Mouse (Mus musculus): ENCODE data around the gene Dgkz. TPM values are rescaled to one million over a fixed set of nuclear protein-coding genes. Genes with fewer than 3 reads are reported as not detected.

Gene Dgkz
- polyA plus RNA-seq, 1 experiment from 2014 or later: 26.7 TPM

DNA sequence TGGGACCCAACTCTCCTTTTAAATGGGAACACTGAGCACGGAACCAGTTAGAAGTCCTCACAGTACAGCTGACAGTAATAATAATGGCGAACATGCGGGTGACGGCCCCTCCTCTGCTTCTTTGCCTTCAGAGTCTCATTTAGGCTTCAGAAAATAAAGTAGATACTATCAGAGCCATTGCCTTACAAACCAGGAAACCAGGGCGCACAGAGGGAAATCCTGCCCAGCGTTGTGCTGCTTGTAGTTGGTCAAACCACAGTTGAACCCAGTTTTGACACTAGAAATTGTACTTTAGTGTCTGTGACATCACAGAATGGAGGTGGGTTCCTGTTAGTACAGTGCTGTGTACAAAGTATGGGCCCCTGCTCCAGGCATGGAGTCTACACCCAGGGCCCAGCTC, 38.6 kb upstream of the Dgkz start:
- no peak overlapping the region for H3K4me2 ChIP-seq (ENCODE audit: low read length)
- DNase-seq (ENCODE audit: low spot score) (no peak), ATAC-seq (no peak)
- H3K9ac ChIP-seq (ENCODE audit: low read length): no peak overlapping the region
- no peaks in the 10 kb centered on the region for H3K36me3 ChIP-seq (ENCODE audit: control insufficient read depth, insufficient read depth, low read length)
- no peaks in the 10 kb centered on the region for H3K27me3 ChIP-seq (replicated peaks; ENCODE audit: control insufficient read depth, insufficient read depth, low read length)
- H3K9me3 ChIP-seq (replicated peaks; ENCODE audit: control insufficient read depth, low read length): no peaks in the 10 kb centered on the region
- no peak overlapping the region for H3K4me3 ChIP-seq (ENCODE audit: low read depth, low read length)
- no peak overlapping the region for H3K27ac ChIP-seq (ENCODE audit: low read depth, low read length)
- H3K4me1 ChIP-seq (ENCODE audit: control insufficient read depth, insufficient read depth, low read length): 0 out of 2 replicates have a peak, but pooled peaks cover 2% of the 10 kb centered on the region
- WGBS: 82% methylated on average over 6 of the region's 6 CpGs

DNA sequence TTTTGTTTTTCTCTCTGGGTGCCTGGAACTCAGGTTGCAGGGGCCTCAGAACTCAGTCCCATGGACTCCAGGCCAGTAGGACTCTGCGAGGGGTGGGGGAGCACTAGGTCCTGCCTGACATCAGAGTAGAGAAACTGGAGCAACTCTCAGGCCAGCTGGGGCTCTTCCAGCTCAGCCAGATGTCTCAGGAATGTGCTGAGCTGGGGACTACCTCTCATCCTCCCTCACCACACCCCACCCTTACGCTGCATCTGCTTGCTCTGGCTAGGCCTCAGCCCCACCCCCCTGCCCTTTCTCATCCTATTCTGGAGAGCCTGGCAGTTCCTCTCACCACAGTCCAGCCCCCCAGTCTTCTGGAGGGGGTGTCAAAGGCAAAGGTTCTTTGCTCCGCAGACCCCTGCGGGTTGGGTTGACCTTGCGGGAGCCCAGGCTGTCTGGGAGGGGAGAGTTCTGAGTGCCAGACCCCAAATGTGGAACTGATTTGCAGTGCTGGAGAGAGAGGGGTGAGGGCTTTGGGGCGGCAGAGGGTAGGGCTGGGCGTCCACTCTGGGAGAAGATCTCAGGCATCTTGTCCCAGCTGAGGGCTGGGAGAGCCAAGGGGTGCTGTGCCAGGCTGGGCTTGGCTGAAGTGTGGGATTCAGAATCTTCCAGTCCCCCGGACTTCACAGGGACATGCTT, 37.2 kb upstream of the Dgkz start:
- 57% methylated on average over 8 of the region's 8 CpGs for WGBS
- DNase-seq (ENCODE audit: low spot score): no peak
- no peak overlapping the region for H3K9ac ChIP-seq (ENCODE audit: low read length)
- no peaks in the 10 kb centered on the region for H3K9me3 ChIP-seq (replicated peaks; ENCODE audit: control insufficient read depth, low read length)
- 0 out of 2 replicates have a peak, but pooled peaks cover 4% of the 10 kb centered on the region for H3K4me1 ChIP-seq (ENCODE audit: control insufficient read depth, insufficient read depth, low read length)
- H3K27ac ChIP-seq (ENCODE audit: low read depth, low read length): no peak overlapping the region
- H3K27me3 ChIP-seq (replicated peaks; ENCODE audit: control insufficient read depth, insufficient read depth, low read length): no peaks in the 10 kb centered on the region
- ATAC-seq: no peak
- no peak overlapping the region for H3K4me3 ChIP-seq (ENCODE audit: low read depth, low read length)
- H3K36me3 ChIP-seq (ENCODE audit: control insufficient read depth, insufficient read depth, low read length): no peaks in the 10 kb centered on the region
- no peak overlapping the region for H3K4me2 ChIP-seq (ENCODE audit: low read length)

DNA sequence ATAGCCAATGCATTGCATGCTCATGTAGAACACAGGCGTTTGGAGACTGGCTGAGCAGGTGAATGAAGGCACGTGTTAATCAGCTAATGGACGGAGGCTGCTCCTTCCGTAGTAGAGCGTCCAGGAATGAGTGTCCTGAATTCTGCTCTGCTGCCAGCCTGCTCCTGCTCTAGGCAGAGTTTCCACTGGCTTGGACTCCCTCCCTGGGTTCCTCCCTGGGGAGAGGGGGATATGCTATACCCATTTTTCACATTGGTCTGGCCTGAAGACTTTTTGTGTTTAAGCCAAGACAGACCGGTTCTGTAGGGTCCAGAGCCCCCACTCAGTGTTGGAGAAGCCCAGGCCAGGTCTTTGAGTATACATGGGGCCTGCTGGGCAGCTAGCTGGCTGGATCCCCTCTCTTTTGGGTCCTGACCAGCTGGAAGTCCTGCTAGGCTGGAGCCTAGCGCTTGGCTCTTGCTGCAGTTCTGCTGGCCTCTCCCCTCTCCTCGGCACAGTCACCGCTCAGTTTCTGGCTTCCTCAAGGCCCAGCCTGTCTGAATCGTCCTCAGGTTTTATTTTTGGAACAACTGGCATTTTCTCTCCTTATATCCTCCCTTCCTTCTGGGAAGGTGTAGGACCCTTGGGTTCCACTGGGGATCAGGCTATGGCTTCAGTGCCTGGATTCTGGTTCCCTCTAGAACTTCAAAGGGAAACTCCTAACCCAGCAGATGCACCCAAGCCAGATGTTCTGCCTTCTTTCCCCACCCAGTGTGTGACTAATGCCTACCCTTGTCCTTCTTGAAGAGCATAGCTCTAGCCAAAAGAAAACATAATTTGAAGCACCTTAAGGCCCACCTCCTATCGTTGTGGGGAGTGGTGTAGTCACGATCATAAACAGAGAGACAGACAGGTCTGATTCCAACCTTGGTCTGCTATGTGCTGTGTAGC, 36.0 kb upstream of the Dgkz start:
- Histone ChIP-seq H3K9ac (ENCODE audit: low read length) (no peak overlapping the region), H3K27me3 (replicated peaks; ENCODE audit: control insufficient read depth, insufficient read depth, low read length) (no peaks in the 10 kb centered on the region), H3K27ac (ENCODE audit: low read depth, low read length) (no peak overlapping the region), H3K9me3 (replicated peaks; ENCODE audit: control insufficient read depth, low read length) (no peaks in the 10 kb centered on the region), H3K4me1 (ENCODE audit: control insufficient read depth, insufficient read depth, low read length) (peaks cover 12% of the 10 kb centered on the region), H3K4me3 (ENCODE audit: low read depth, low read length) (no peak overlapping the region), H3K36me3 (ENCODE audit: control insufficient read depth, insufficient read depth, low read length) (no peaks in the 10 kb centered on the region), H3K4me2 (ENCODE audit: low read length) (no peak overlapping the region)
- 84% methylated on average over 12 of the region's 12 CpGs for WGBS
- ATAC-seq (no peak), DNase-seq (ENCODE audit: low spot score) (no peak)

DNA sequence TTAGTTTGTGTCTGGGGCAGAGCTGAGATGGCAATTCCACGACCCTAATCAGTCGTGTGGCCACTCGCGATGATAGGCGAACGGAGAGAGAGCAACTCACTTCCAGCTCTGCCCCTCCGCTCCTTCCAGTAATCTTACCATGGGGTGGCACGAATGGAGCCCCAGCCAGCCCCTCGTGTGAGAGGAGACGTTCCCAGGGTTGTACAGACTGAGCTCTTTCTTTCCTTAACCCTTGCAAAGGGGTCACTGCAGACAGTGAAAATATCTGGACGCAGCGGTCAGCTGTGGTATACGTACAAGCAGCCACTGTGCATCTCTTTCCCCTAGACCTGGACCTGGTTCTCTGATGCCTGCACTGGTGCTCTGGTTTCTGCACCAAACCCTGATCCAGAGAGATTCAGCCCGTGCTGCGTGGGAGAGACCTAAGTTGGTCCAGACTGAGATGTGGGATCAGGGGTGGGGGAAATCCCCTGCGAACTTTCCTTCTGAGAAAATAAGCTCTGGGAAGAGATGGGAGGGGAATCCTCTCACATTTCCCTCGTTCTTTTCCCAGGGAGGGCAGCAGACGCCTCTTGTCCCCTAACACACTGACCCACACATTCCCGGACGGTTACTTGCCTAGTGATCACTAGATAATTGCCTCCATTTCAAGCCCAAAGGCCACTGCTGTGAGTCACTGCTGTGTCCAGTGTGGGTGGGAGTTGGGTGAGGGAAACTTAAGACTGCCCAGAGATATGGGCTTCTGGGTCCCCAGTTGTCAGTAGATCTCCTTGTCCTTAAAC, 33.1 kb upstream of the Dgkz start:
- Histone ChIP-seq H3K27me3 (replicated peaks; ENCODE audit: control insufficient read depth, insufficient read depth, low read length) (no peaks in the 10 kb centered on the region), H3K27ac (ENCODE audit: low read depth, low read length) (peak overlapping the region; percentile 33; the same call in 1 of the 2 replicates), H3K36me3 (ENCODE audit: control insufficient read depth, insufficient read depth, low read length) (no peaks in the 10 kb centered on the region), H3K9ac (ENCODE audit: low read length) (peak overlapping the region; percentile 75), H3K9me3 (replicated peaks; ENCODE audit: control insufficient read depth, low read length) (no peaks in the 10 kb centered on the region), H3K4me1 (ENCODE audit: control insufficient read depth, insufficient read depth, low read length) (peaks cover 14% of the 10 kb centered on the region), H3K4me3 (ENCODE audit: low read depth, low read length) (peak overlapping the region; percentile 52), H3K4me2 (ENCODE audit: low read length) (peak overlapping the region; percentile 92)
- WGBS: 2% methylated on average over 20 of the region's 20 CpGs
- peak; percentile 59 for ATAC-seq
- no peak for DNase-seq (ENCODE audit: low spot score)

DNA sequence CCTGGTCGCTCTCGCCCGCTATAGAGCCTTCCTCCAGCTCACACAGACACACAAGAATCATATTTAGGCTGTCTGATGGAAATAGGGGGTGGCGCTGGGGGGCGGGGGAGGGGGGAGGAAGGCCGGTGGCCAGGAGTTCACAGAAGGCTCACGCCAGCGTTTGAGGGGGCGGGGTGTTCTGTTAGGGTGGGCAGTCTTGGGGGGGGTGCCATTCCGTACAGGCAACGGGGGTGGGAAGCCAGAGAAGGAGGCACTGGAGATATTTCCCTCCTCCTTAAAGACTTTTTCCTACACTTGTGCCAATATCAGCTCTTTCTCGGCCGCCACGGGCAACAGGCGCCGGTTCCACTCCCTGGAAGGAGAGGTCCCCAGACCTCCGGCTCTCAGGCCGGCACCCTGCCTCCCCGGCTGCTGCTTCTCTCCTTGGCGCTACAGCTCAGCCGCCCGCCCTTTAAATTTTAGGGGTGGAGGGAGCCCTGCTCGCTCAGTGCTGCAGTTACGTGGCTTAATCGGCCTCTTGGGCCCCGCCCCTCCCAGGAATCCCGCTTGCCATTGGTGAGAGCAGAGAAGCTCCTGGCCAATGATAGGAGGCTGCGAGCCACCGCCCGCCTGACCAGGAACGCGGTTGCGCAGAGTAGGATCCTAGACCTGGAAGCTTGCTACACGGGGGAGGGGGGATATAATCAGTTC, 32.4 kb upstream of the Dgkz start:
- peaks cover 14% of the 10 kb centered on the region for H3K4me1 ChIP-seq (ENCODE audit: control insufficient read depth, insufficient read depth, low read length)
- H3K27me3 ChIP-seq (replicated peaks; ENCODE audit: control insufficient read depth, insufficient read depth, low read length): no peaks in the 10 kb centered on the region
- no peaks in the 10 kb centered on the region for H3K9me3 ChIP-seq (replicated peaks; ENCODE audit: control insufficient read depth, low read length)
- peak overlapping the region; percentile 75 for H3K9ac ChIP-seq (ENCODE audit: low read length)
- H3K4me2 ChIP-seq (ENCODE audit: low read length): peak overlapping the region; percentile 92
- ATAC-seq (peak; percentile 99), DNase-seq (ENCODE audit: low spot score) (peak; percentile 99)
- no peaks in the 10 kb centered on the region for H3K36me3 ChIP-seq (ENCODE audit: control insufficient read depth, insufficient read depth, low read length)
- WGBS: under 1% methylated on average over 33 of the region's 34 CpGs
- H3K27ac ChIP-seq (ENCODE audit: low read depth, low read length): peak overlapping the region; percentile 63; the same call in 1 of the 2 replicates
- H3K4me3 ChIP-seq (ENCODE audit: low read depth, low read length): peak overlapping the region; percentile 52

DNA sequence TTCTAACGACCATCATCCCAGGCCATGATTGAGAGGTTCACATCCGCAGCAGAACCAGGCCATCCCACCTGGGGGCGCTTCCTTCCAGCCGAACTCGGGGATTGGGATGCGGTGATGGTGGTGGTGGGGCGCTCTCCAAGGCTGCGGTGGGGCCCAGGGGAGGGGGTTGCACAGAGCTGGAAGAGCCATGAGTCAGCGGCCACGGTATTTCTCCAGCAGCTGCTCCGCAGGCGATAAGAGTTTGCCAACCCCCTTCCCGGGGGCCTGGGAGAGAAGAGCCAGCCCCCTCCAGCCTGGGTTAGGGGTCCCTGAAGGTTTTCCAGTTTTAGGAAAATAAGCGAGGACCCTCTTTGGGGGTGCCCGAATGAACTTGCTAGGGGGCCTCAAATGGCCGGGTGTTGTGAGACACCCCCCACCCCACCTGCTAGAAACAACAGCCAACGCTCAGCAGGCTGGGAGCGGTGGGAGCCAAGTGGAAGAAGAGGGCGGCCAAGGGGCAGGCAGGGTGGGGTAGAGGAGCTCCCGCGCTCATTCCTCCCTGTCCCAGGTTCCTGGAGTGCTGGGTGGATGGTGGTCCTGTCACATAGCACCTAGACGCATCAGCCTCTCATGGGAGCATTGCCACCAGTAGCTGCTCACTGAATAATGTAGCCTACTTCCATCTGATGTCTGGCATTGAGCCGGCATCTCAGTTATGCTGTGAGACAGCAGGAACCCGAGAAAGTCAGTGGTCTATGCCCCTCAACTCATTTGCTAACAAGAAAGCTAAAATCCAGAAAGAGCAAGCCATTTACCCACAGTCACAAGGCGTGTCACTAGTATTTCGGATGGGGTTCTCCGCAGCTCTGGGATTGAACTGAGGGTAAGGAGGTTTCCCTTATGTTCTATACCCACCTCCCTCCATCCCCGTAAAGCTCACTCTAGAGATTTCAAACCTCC, 31.6 kb upstream of the Dgkz start:
- Histone ChIP-seq H3K4me2 (ENCODE audit: low read length) (peak overlapping the region; percentile 92), H3K9ac (ENCODE audit: low read length) (peak overlapping the region; percentile 75), H3K27ac (ENCODE audit: low read depth, low read length) (peak overlapping the region; percentile 63; the same call in 1 of the 2 replicates), H3K27me3 (replicated peaks; ENCODE audit: control insufficient read depth, insufficient read depth, low read length) (no peaks in the 10 kb centered on the region), H3K9me3 (replicated peaks; ENCODE audit: control insufficient read depth, low read length) (no peaks in the 10 kb centered on the region), H3K36me3 (ENCODE audit: control insufficient read depth, insufficient read depth, low read length) (no peaks in the 10 kb centered on the region), H3K4me1 (ENCODE audit: control insufficient read depth, insufficient read depth, low read length) (peaks cover 14% of the 10 kb centered on the region), H3K4me3 (ENCODE audit: low read depth, low read length) (peak overlapping the region; percentile 52)
- ATAC-seq: peak; percentile 11; the same call in 1 of the 2 replicates
- DNase-seq (ENCODE audit: low spot score): peak; percentile 46
- 2% methylated on average over 28 of the region's 28 CpGs for WGBS

DNA sequence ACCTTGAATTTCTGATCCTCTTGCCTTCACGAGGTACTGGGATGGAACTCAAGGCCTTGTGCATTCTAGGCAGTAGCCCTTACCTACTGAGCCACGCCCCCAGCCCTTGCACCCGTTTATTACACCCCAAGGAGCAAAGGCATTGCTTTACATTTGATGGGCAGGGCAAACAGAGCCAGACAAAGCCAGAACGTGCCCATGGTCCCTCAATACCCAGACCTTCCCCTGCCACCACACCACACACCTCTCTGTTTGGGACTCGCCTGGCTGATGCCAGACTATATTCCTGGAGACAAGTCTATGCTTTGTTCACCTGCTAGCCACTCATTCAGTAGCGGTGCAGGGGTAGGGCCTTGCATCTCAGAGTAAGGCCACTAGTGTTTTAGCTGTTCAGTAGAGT, 30.8 kb upstream of the Dgkz start:
- WGBS: 41% methylated on average over 6 of the region's 6 CpGs
- H3K4me2 ChIP-seq (ENCODE audit: low read length): peak overlapping the region; percentile 92
- ATAC-seq: no peak
- DNase-seq (ENCODE audit: low spot score): no peak
- H3K27me3 ChIP-seq (replicated peaks; ENCODE audit: control insufficient read depth, insufficient read depth, low read length): no peaks in the 10 kb centered on the region
- no peaks in the 10 kb centered on the region for H3K9me3 ChIP-seq (replicated peaks; ENCODE audit: control insufficient read depth, low read length)
- no peak overlapping the region for H3K9ac ChIP-seq (ENCODE audit: low read length)
- no peak overlapping the region for H3K4me3 ChIP-seq (ENCODE audit: low read depth, low read length)
- peaks cover 14% of the 10 kb centered on the region for H3K4me1 ChIP-seq (ENCODE audit: control insufficient read depth, insufficient read depth, low read length)
- no peak overlapping the region for H3K27ac ChIP-seq (ENCODE audit: low read depth, low read length)
- H3K36me3 ChIP-seq (ENCODE audit: control insufficient read depth, insufficient read depth, low read length): no peaks in the 10 kb centered on the region

Measured in forebrain, embryonic 14.5 days (tissue).